Mouse (Mus musculus): ENCODE results near the gene Dock9. TPM values are rescaled to one million over a fixed set of nuclear protein-coding genes. Genes with fewer than 3 reads are reported as not detected.
"Not testable (repeated sequence)": the region's sequence is repeated elsewhere in the genome, so short reads cannot be mapped to it uniquely, and the experiment has no call there.

The Dock9 gene
- total RNA-seq, 2 experiments from 2014 or later = 28.3 to 35.0 TPM

DNA sequence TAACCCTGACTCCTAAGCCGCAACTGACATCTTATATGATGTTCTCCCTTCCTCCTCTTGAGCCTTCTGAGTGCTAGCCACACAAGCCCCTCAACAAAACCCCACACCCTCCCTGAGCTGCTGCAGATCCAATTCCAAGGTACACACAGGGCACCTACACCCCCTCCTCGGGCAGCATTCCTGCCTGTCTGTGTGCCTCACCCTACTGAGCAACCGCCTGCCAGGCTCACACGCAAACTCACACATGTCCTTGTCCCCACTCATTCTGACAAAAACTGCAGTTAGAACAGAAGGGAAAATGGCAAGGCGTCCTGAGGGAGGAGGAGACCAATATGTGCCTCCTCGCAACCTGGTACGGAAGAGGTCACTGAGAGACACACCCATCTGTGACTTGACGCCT, 60.4 kb downstream of the Dock9 start:
- DNase-seq = no peak

DNA sequence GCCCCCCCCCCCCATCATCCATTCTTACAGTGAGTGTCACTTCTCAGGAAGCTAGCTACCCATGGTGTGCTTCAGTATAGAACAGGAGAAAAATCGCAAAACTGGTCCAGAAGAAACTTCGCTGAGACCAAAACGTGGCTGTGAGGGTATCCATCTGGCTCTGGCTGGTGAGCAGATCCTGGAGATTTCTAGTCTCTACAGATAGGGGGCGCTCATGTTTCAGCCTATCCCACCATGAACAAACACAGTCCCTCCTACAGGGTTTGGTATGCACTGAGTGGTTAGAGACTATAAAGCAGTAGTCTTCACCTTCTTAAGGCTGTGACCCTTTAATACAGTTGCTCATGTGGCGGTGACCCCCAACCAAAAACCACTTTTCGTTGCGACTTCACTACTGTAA, 62.0 kb downstream of the Dock9 start:
- no peak for DNase-seq

DNA sequence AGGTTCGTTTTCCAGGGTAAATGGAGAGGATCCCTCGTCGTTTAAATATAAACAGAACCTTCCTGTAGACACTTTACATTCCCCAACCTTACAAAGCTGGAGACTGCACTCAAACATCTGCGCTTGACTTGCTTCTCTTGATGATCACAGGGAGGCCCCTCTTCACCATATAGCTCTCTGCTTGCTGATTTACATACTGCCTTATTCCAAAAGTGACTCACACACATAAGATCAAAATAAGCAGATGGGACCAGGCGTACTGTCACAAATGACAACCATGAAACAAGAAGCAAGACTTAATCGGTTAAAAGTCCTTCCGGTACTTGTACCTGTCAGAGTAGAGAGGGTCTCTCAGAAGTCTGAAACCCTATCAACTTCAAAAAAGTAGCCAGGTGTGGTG, 63.4 kb downstream of the Dock9 start:
- no peak for DNase-seq

DNA sequence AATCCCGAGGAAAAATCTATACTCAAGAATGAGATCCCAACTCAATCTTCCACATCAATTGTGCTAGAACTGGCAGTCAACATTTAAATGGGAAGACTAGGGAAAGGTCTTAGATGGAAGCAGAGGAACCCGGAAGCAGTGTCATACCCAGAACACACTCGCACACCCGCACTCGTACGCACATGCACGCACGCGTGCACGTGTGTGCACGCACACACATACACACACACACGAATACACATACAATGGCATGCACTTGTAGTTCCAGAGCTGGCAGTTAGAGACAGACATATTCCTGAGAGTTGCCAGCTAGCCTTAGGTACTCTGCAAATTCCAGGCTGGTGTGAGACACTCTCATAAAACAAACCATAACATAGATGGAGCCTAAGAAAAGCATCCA, 63.9 kb downstream of the Dock9 start:
- no peak for DNase-seq

DNA sequence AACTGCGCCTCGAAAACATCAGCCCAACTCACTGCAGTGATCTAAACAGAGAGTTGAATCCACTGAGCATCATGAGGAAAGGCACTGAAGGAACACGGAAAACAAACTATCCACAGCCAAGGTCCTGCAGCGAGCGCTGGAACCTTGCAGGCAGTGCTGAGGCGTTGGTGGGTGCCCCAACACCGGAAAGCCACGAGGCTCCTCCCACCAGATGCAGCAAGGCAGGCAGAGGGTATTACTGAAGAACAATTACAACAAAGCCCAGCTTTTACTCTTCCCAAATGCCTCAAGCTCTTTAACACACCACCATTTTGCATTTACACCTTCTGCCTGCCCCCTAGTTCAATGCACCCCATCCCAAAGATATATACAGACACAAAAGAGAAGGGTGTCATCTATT, 65.4 kb downstream of the Dock9 start:
- DNase-seq = no peak

DNA sequence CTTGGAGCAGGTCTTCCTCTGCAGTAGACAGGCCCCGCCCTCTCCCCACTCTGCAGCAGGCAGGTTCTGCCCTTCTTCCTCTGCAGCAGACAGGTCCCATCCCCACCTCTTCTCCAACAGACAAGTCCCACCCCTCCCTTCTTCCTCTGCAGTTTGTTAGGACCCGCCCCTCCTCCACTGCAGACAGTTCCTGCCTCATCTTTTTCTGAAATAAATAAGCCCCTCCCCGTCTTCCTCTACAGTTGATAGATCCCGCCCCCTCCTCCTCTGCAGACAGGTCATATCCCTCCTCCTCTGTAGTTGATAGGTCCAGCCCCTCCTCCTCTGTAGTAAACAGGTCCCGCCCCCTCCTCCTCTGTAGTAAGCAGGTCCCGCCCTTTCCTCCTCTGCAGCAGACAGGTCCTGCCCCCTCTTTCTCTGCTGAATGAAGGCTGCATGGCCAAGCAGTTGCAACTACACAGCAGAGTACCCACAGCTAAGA, 65.9 kb downstream of the Dock9 start:
- DNase-seq = no peak

- no peak for DNase-seq
Measured at GRCm38 (mm10) chr14:121730966-121731365, 66.7 kb downstream of the Dock9 start.

GRCm38 (mm10) chr14:121727996-121728395, 69.6 kb downstream of the Dock9 start:
- DNase-seq = no peak

DNA sequence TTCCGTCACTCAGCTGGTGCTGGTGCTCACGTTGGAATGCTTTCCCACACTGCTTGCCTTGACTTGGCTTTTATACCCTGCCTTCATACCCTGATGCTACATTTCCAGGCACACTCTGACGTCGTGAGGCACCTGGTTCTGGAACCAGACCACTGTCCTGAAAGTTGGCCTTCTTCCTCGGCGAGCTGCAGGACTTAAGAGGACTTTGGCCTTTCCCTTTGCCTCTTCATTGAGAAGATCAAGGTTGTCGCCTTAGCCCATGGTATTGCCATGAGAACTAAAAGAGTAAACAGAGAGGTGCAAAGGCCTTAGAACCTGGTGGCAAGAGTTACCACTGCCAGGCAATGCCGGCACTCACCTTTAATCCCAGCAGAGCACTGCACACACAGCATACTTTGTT, 73.1 kb downstream of the Dock9 start:
- no peak for DNase-seq

DNA sequence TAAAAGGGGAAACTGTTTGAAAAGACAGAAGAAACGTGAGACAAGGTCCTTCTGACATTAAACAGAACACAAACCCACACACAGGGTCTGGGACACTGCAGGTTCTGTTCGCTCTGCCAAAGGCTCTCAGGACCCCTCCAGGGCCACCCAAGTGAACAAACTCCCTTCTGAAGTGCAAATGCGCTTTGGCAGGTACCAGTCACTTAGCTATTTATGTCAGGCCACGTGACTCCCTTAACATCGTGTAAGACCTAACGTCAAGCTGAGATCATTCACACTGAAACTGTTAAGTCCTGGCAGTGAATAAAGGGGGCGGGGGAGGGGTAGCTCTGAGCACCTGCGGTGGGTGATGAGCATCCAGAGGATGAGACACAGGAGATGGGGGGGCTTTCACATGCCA, 74.9 kb downstream of the Dock9 start:
- no peak for DNase-seq

DNA sequence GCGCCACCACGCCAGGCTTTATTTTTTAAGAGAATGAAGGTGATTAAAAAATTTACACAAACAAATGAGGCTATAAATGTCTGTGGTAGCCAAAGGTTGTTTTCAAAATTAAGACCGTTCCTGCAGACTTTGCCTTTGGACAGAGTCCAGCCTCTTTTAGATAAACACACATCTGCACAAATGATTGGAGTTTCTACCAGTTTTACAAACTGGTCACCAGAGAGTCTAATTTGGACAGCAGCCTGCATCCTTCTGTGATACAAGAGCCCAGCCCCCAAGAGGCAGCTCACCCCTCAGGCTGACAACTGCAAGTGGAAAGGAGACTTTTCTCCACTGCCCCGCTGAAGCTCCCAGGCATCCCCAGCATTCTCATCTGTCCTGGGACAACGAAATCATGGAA, 76.2 kb downstream of the Dock9 start:
- no peak for DNase-seq

- DNase-seq = no peak
Measured at GRCm38 (mm10) chr14:121719638-121720601, 77.7 kb downstream of the Dock9 start.

DNA sequence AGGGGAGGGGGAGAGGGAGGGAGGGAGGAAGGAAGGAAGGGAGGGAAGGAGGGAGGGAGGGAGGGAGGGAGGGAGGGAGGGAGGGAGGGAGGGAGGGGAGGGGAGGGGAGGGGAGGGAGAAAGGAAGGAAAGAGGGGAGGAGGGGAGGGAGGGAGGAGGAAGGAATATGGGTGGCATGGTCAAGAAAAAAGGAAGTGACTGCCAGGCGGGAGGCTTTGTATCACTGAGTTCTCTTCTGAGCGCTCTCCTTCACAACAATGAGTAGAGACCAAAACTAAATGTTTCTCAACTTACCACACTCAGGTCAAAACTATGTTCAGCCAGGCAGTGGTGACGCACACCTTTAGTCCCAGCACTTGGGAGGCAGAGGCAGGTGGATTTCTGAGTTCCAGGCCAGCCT, 82.8 kb downstream of the Dock9 start:
- DNase-seq = not testable (repeated sequence)

- no peak for DNase-seq
Measured at GRCm38 (mm10) chr14:121714268-121714667, 83.4 kb downstream of the Dock9 start.

DNA sequence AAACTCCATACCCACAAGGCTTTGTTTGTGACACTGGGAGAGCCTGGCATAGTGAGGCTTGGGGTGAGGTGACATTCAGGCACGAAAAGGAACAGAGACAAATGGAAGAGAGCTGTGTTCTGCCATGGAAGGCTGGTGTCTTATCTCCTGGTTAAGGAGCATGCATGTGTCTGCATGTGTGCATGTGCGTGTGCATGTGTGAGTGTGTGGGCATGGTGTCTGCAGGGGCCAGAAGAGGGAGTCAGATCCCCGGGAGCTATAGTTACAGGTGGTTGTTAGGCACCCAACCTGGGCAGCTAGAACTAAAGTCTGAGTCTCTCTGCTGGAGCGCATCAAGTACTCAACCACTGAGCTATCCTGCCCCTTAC, 83.8 kb downstream of the Dock9 start:
- DNase-seq = no peak

- no peak for DNase-seq
Measured at GRCm38 (mm10) chr14:121713166-121713829, 84.3 kb downstream of the Dock9 start.

DNA sequence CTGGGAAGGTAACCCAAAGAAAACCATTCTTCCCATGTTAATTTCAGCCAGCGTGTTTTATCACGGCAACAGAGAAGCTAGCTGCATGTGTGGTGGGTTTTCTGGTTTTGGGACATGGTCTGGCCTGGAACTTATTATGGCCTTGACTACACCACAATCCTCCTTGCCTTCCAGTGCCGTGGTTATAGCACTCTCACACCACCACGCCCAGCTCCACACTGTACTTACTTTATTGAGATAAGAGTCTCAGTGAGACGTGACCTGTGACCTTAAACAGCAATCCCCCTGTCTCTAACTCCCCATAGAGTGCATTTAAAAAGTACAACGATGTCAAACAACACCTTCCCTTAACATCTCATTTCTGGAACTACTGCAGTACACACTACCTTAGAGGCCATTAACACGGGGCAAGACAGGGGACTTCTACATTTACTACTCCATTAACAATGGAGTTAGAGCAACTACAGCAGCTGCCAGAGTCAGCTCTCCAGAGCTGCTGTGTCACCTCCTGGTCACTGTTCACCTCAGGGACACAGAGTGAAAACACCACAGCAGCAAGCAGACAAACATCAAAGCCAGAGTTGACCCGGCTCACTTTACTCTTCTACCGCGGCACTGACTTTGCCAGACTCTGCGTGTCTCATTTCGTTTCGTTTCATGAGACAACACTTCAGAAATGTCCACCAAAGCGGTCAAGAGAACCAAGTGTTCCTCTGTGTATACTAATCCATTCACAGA, 86.4 kb downstream of the Dock9 start:
- no peak for DNase-seq

DNA sequence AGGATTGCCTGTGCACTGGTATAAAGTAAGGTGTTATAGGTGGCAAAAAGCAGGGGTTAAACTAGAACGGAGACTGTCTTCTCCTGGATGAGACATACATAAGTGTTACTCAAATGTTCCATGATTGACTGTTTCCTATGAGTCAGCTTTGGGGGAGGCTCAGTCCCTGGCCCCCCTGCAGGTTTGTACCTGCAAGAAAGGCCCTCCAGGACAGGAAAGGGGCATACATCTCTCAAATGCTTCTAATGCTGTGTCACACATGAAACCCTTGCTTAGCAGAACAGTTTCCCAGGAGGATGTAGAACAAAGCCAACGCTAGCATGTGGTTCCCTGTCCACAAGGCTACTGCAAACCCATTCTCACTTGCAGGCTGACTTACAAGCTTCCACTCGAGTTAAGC, 87.5 kb downstream of the Dock9 start:
- DNase-seq = no peak

- DNase-seq = no peak
Measured at GRCm38 (mm10) chr14:121708244-121708643, 89.4 kb downstream of the Dock9 start.

GRCm38 (mm10) chr14:121706482-121706901, 91.1 kb downstream of the Dock9 start:
- DNase-seq = no peak

GRCm38 (mm10) chr14:121705644-121706043, 92.0 kb downstream of the Dock9 start:
- DNase-seq = no peak

GRCm38 (mm10) chr14:121702534-121702933, 95.1 kb downstream of the Dock9 start:
- DNase-seq = no peak

DNA sequence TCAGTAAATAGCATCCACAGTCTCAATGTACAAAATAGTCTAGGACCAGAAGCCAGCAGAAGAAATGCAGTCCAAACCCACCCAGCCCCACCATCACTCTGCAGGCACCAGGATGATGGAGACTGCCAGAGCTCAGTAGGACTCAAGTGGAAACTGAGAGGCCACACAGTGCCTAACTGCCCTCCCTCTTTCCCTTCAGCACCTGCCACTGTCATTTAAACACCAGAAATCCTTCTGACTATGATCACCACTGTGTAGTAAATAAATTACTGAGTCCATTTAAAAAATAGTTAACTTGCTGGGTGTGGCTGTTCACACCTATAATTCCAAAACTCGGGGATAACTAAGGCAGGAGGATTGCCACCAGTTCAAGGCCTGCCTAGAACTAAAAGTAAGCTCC, 97.6 kb downstream of the Dock9 start:
- DNase-seq = no peak
